Mouse (Mus musculus) limb, embryonic 12.5 days (tissue): Measurements from ENCODE around the gene Rpl4. TPM values are rescaled to one million over a fixed set of nuclear protein-coding genes. Genes with fewer than 3 reads are reported as not detected.
"Not testable (repeated sequence)": the region's sequence is repeated elsewhere in the genome, so short reads cannot be mapped to it uniquely, and the experiment has no call there.

Experiments
- ATAC-seq: fragments of 200-750 bp; cut with Nextera tagmentation; 2 replicates; pipeline ENCODE4 v1.8.0; 2017; ENCODE audit warnings: low read depth, moderate TSS enrichment; ENCODE audit not compliant: insufficient number of reproducible peaks, insufficient read depth, low FRiP score, low TSS enrichment
- H3K27ac ChIP-seq: fragments of 300-500 bp; sonication (generic); 2 replicates; pipeline ENCODE4 v1.5.1; 2016; ENCODE audit warnings: mild to moderate bottlenecking, moderate library complexity
- H3K27me3 ChIP-seq: fragments of 300-500 bp; sonication (generic); 2 replicates; pipeline ENCODE4 v1.6.1; 2016; ENCODE audit warnings: mild to moderate bottlenecking, moderate library complexity
- H3K36me3 ChIP-seq: fragments of 300-500 bp; sonication (generic); 2 replicates; pipeline ENCODE4 v1.6.1; 2016; ENCODE audit warnings: mild to moderate bottlenecking, moderate library complexity
- H3K4me1 ChIP-seq: fragments of 300-500 bp; sonication (generic); replicated peaks from 2 replicates; pipeline ENCODE4 v1.6.1; 2016
- H3K4me2 ChIP-seq: fragments of 300-500 bp; sonication (generic); 2 replicates; pipeline ENCODE4 v1.6.1; 2016; ENCODE audit warnings: mild to moderate bottlenecking, moderate library complexity
- H3K4me3 ChIP-seq: fragments of 300-500 bp; sonication (generic); replicated peaks from 2 replicates; pipeline ENCODE4 v1.5.1; 2016; ENCODE audit warnings: mild to moderate bottlenecking
- H3K9ac ChIP-seq: fragments of 300-500 bp; sonication (generic); replicated peaks from 2 replicates; pipeline ENCODE4 v1.6.1; 2016; ENCODE audit warnings: mild to moderate bottlenecking, moderate library complexity
- H3K9me3 ChIP-seq: fragments of 300-500 bp; sonication (generic); 2 replicates; pipeline ENCODE4 v1.6.1; 2016; ENCODE audit warnings: mild to moderate bottlenecking, moderate library complexity
- WGBS: fragments of 180-500 bp; shearing (Covaris S2); methylation state at CpG from one replicate; pipeline ENCODE4 v1.1.7; 2016; 5-methylcytosine and 5-hydroxymethylcytosine counted together
- polyA plus RNA-seq: library from polyadenylated mRNA; unstranded; fragments of >200 nt; fragmentation: Nextera tagmentation; extraction: Ambion mirVana; gene quantifications from 2 replicates; pipeline ENCODE4 v1.2.1, GENCODE M21; 2016

Gene Rpl4
- polyA plus RNA-seq, 1 experiment from 2014 or later: 1,161 TPM

GRCm38 (mm10) chr9:64198068-64198762 is 25.0 kb downstream of the Rpl4 start:
- H3K27me3 ChIP-seq: no peaks in the 10 kb centered on the region
- no peaks in the 10 kb centered on the region for H3K9me3 ChIP-seq
- WGBS: 93% methylated on average over 5 of the region's 5 CpGs
- no peak for ATAC-seq
- H3K36me3 ChIP-seq: peaks cover 70% of the 10 kb centered on the region
- H3K27ac ChIP-seq: no peak overlapping the region
- no peak overlapping the region for H3K4me2 ChIP-seq
- H3K4me1 ChIP-seq: no peaks in the 10 kb centered on the region
- no peak overlapping the region for H3K4me3 ChIP-seq
- no peak overlapping the region for H3K9ac ChIP-seq

DNA sequence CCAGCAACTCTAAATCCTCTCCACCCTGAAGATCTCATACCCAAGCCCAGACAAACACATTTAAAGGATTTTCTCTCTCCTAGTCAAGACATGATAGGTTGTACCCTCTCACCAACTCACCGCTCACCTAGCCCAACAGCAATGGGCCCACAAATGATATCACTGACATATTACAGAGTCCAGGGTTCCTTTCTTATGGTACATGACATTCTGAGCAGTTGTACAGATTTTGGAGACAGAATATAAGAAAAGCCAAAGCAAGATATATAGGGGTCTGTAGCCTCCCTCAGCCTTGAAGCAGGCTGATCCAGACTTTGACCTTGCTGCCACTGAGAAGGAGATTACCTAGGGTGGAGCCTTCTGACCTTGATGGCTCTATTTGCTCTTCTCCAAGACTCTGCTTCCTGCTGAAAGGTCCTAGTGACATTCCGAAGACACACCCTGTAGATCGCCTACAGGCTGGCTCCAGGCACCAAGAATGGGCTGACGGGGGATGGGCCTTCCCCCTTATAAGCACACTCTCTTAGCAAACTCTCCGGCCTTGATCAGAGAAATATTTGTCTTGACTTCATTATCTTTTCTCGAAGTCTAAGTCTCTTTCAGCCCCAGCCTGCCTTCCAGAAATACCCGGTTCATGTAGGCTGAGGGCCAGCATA is 25.7 kb downstream of the Rpl4 start:
- not testable (repeated sequence) for ATAC-seq, H3K4me2 ChIP-seq, H3K4me1 ChIP-seq, H3K9ac ChIP-seq, H3K9me3 ChIP-seq, H3K27ac ChIP-seq, H3K27me3 ChIP-seq, H3K4me3 ChIP-seq
- H3K36me3 ChIP-seq: peaks cover 69% of the 10 kb centered on the region
- WGBS: 89% methylated on average over 7 of the region's 7 CpGs

GRCm38 (mm10) chr9:64199897-64200296 is 26.7 kb downstream of the Rpl4 start:
- H3K4me1 ChIP-seq: no peaks in the 10 kb centered on the region
- peaks cover 76% of the 10 kb centered on the region for H3K36me3 ChIP-seq
- H3K9ac ChIP-seq: no peak overlapping the region
- H3K9me3 ChIP-seq: no peaks in the 10 kb centered on the region
- no peaks in the 10 kb centered on the region for H3K27me3 ChIP-seq
- no peak for ATAC-seq
- 78% methylated on average over 2 of the region's 2 CpGs for WGBS
- no peak overlapping the region for H3K4me3 ChIP-seq
- no peak overlapping the region for H3K4me2 ChIP-seq
- H3K27ac ChIP-seq: no peak overlapping the region

GRCm38 (mm10) chr9:64202331-64202730 is 29.2 kb downstream of the Rpl4 start:
- Histone ChIP-seq H3K9me3 (no peaks in the 10 kb centered on the region), H3K36me3 (peaks cover 71% of the 10 kb centered on the region), H3K4me3 (no peak overlapping the region), H3K9ac (no peak overlapping the region), H3K4me1 (no peaks in the 10 kb centered on the region), H3K4me2 (no peak overlapping the region), H3K27ac (no peak overlapping the region), H3K27me3 (no peaks in the 10 kb centered on the region)
- no peak for ATAC-seq

- no peak for ATAC-seq
- Histone ChIP-seq H3K4me2 (no peak overlapping the region), H3K36me3 (peaks cover 69% of the 10 kb centered on the region)
Measured at GRCm38 (mm10) chr9:64202866-64203265, 29.7 kb downstream of the Rpl4 start.

GRCm38 (mm10) chr9:64207509-64208084 is 34.4 kb downstream of the Rpl4 start:
- no peaks in the 10 kb centered on the region for H3K27me3 ChIP-seq
- no peak for ATAC-seq
- no peak overlapping the region for H3K9ac ChIP-seq
- H3K36me3 ChIP-seq: peaks cover 77% of the 10 kb centered on the region
- H3K9me3 ChIP-seq: no peaks in the 10 kb centered on the region
- no peak overlapping the region for H3K4me3 ChIP-seq
- 90% methylated on average over 3 of the region's 3 CpGs for WGBS
- H3K4me2 ChIP-seq: no peak overlapping the region
- no peaks in the 10 kb centered on the region for H3K4me1 ChIP-seq
- no peak overlapping the region for H3K27ac ChIP-seq

More at GRCm38 (mm10) chr9:64202866-64203265, 29.7 kb downstream of the Rpl4 start:
- Histone ChIP-seq H3K27me3 (no peaks in the 10 kb centered on the region), H3K9me3 (no peaks in the 10 kb centered on the region), H3K4me1 (no peaks in the 10 kb centered on the region), H3K4me3 (no peak overlapping the region), H3K27ac (no peak overlapping the region), H3K9ac (no peak overlapping the region)

DNA sequence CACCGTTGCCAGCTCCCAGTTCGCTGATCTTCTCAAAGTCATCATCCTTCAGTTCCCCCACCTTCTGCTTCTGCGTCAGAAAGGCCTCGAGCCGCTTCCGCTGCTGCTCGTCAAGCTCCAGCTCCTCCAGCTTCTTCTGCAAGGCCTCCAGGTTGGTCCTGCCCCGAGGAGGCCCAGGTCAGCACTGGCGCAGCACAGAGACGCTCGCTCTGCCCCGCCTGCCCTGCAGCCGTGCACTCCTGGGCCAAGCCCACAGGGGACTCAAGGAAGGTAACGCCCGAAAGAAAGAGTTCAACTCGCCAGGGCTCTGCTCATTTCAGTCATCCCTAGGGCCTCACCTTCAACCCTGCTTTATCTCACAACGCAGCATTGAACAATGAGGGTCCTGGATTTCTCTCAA is 41.3 kb downstream of the Rpl4 start:
- no peaks in the 10 kb centered on the region for H3K9me3 ChIP-seq
- H3K27me3 ChIP-seq: no peaks in the 10 kb centered on the region
- H3K36me3 ChIP-seq: peaks cover 44% of the 10 kb centered on the region
- no peak for ATAC-seq
- H3K9ac ChIP-seq: no peak overlapping the region
- no peak overlapping the region for H3K4me2 ChIP-seq
- peaks cover 4% of the 10 kb centered on the region for H3K4me1 ChIP-seq
- H3K27ac ChIP-seq: no peak overlapping the region
- WGBS: 90% methylated on average over 17 of the region's 17 CpGs
- no peak overlapping the region for H3K4me3 ChIP-seq

GRCm38 (mm10) chr9:64216090-64216489 is 42.9 kb downstream of the Rpl4 start:
- ATAC-seq: no peak

DNA sequence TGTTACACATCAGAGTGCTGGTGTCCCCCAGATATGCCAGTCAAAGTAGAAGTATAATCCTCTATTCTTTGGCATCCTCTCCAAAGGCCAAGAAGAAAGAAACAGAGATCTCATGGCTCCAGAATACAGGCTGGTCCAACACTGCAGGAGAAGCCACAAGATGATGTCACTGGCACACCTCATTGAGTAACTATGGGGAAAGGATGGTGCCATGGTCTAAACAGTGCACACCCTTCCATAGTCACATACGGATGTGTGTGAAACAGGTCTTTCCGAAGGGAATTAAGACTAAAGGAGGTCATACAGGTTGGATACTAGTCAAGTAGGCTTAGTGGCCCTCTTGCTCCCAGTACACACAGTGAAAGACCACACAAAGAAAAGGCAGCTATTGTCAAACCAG is 43.5 kb downstream of the Rpl4 start:
- H3K4me3 ChIP-seq: no peak overlapping the region
- peaks cover 24% of the 10 kb centered on the region for H3K36me3 ChIP-seq
- no peaks in the 10 kb centered on the region for H3K9me3 ChIP-seq
- no peaks in the 10 kb centered on the region for H3K27me3 ChIP-seq
- no peak for ATAC-seq
- peaks cover 13% of the 10 kb centered on the region for H3K4me1 ChIP-seq
- no peak overlapping the region for H3K9ac ChIP-seq
- H3K4me2 ChIP-seq: no peak overlapping the region
- no peak overlapping the region for H3K27ac ChIP-seq
- WGBS: 91% methylated on average over 2 of the region's 2 CpGs

More at GRCm38 (mm10) chr9:64216090-64216489, 42.9 kb downstream of the Rpl4 start:
- H3K4me1 ChIP-seq: peaks cover 13% of the 10 kb centered on the region
- H3K27me3 ChIP-seq: no peaks in the 10 kb centered on the region
- no peak overlapping the region for H3K27ac ChIP-seq
- no peak overlapping the region for H3K4me2 ChIP-seq
- no peak overlapping the region for H3K9ac ChIP-seq
- 74% methylated on average over 4 of the region's 4 CpGs for WGBS
- H3K9me3 ChIP-seq: no peaks in the 10 kb centered on the region
- peaks cover 29% of the 10 kb centered on the region for H3K36me3 ChIP-seq
- no peak overlapping the region for H3K4me3 ChIP-seq

DNA sequence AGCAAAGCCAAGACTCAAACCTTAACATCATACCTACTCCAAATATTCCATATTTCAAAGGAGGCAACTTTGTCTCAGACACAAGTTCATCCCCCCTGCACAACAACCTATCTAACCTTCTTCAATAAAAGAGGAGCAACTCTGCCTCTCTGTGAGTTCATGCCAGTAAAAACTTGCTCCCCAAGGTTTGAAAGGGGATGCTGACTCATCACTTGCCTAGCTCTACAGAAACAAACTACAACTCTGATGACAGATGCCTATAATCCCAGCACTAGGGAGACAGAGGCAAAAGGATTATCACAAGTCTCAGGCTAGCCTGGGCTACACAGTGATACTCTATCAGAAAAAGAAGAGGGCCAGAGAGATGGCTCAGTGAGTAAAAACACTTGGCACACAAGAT is 44.7 kb downstream of the Rpl4 start:
- Histone ChIP-seq H3K9ac (no peak overlapping the region), H3K27me3 (no peaks in the 10 kb centered on the region), H3K4me2 (no peak overlapping the region), H3K27ac (no peak overlapping the region), H3K36me3 (peaks cover 13% of the 10 kb centered on the region), H3K4me3 (no peak overlapping the region), H3K9me3 (no peaks in the 10 kb centered on the region), H3K4me1 (peaks cover 13% of the 10 kb centered on the region)
- no peak for ATAC-seq

- 44% methylated on average over 1 of the region's 1 CpGs for WGBS
- H3K9me3 ChIP-seq: no peaks in the 10 kb centered on the region
- ATAC-seq: no peak
- H3K4me1 ChIP-seq: peaks cover 13% of the 10 kb centered on the region
- peaks cover 3% of the 10 kb centered on the region; the same call in 1 of the 2 replicates for H3K36me3 ChIP-seq
- no peaks in the 10 kb centered on the region for H3K27me3 ChIP-seq
- no peak overlapping the region for H3K9ac ChIP-seq
- no peak overlapping the region for H3K4me2 ChIP-seq
- H3K27ac ChIP-seq: no peak overlapping the region
- no peak overlapping the region for H3K4me3 ChIP-seq
Measured at GRCm38 (mm10) chr9:64219305-64219704, 46.1 kb downstream of the Rpl4 start.
